Mouse (Mus musculus): ENCODE measurements around the gene Bckdha.

- TF ChIP-seq CTCF (IDR thresholded peaks at IDR 0.05; ENCODE audit: low read depth) (no peak), EP300 (IDR thresholded peaks at IDR 0.05; ENCODE audit: low read depth) (no peak)
Measured at GRCm38 (mm10) chr7:25677013-25677412, 18.2 kb upstream of the Bckdha start.

Measured in liver, embryonic 14.5 days (tissue).